Mouse (Mus musculus) lung, postnatal 0 days (tissue): ENCODE measurements around the gene Chst8.

Source experiments
- CTCF ChIP-seq: IDR thresholded peaks from 2 replicates; pipeline ENCODE4 v1.5.1; 2016; ENCODE audit warnings: antibody characterized with exemption, mild to moderate bottlenecking
- EP300 ChIP-seq: IDR thresholded peaks from 2 replicates; pipeline ENCODE4 v1.6.1; 2016; ENCODE audit warnings: antibody characterized with exemption, mild to moderate bottlenecking, control low read depth

DNA sequence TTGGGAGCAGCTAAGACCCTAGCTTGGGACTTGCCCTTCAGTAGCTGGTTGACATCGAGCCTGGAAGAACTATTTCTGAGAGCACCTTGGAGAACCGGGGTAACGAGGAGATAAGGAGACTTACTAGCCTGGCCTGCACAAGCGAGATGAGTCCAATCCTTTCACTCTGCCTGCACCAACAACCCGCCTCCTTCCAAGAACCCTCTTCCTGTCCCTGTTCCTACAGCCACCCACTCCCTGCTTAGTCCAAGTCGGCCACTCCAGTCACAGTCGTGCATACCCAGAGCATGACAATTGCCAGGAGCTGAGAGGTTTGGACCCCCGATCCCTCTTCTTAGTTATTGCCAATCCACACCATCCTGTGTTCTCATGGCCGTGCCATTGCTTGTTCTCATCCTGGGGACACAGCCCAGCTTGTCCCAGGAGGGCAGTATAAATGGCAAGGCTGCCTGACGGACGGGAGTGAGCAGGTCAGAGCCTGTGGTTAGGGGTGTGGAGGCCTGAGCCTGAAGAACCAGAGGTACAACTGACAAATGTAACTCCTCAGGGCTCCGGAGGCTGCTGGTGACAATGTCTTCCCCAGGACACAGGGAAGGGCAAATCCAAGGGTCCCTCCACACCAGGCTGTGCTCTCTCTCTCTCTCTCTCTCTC lies 166.2 kb downstream of the Chst8 start:
- TF ChIP-seq CTCF (no peak), EP300 (no peak)
